Mouse (Mus musculus) MEL (cell line): ENCODE data around the gene Ankrd53. TPM values are rescaled to one million over a fixed set of nuclear protein-coding genes. Genes with fewer than 3 reads are reported as not detected.
A peak's percentile ranks its signal among the peaks of the same experiment; 100 is the strongest.

ENCODE experiments used
- DNase-seq: peaks from one replicate; pipeline ENCODE4 v3.0.0; 2011; ENCODE audit warnings: low read depth, low spot score
- H3K27ac ChIP-seq: 2 replicates; pipeline ENCODE4 v1.5.1; 2012; ENCODE audit warnings: low read depth, mild to moderate bottlenecking, control low read depth, low read length, moderate library complexity; ENCODE audit not compliant: control insufficient read depth
- H3K27me3 ChIP-seq, 2 experiments: fragments of 150-350 bp in 1 of 2; sonication (generic) in 1 of 2; 2 replicates each; pipeline ENCODE4 v1.6.1; 2012; ENCODE audit warnings: low read length in 2 of 2, mild to moderate bottlenecking in 2 of 2, improper control_type of control experiment in 1 of 2, moderate library complexity in 1 of 2; ENCODE audit not compliant: insufficient read depth in 2 of 2, control insufficient read depth in 1 of 2
- H3K36me3 ChIP-seq, 2 experiments: 2 replicates each; pipeline ENCODE4 v1.6.1; 2012 to 2014; ENCODE audit warnings: low read length in 2 of 2, improper control_type of control experiment in 1 of 2, inconsistent platforms in 1 of 2, mild to moderate bottlenecking in 1 of 2; ENCODE audit not compliant: insufficient read depth in 2 of 2, control insufficient read depth in 1 of 2
- H3K4me1 ChIP-seq, 2 experiments: fragments of 150-350 bp in 1 of 2; sonication (generic) in 1 of 2; 2 replicates each; pipeline ENCODE4 v1.6.1; 2012; ENCODE audit warnings: low read length in 2 of 2, improper control_type of control experiment in 1 of 2, mild to moderate bottlenecking in 1 of 2; ENCODE audit not compliant: insufficient read depth in 2 of 2, control insufficient read depth in 1 of 2
- H3K4me3 ChIP-seq, 2 experiments: fragments of 150-350 bp in 1 of 2; sonication (generic) in 1 of 2; 2 replicates each; pipeline ENCODE4 v1.5.1; 2012; ENCODE audit warnings: low read depth in 2 of 2, low read length in 2 of 2, mild to moderate bottlenecking in 2 of 2, moderate library complexity in 2 of 2, control low read depth in 1 of 2, improper control_type of control experiment in 1 of 2; ENCODE audit not compliant: control insufficient read depth in 1 of 2, insufficient read depth in 1 of 2
- H3K79me2 ChIP-seq: 2 replicates; pipeline ENCODE4 v1.6.1; 2012; ENCODE audit warnings: mild to moderate bottlenecking, low read length, moderate library complexity; ENCODE audit not compliant: control insufficient read depth, poor library complexity, insufficient read depth
- H3K9ac ChIP-seq: 2 replicates; pipeline ENCODE4 v1.6.1; 2012; ENCODE audit warnings: low read depth, mild to moderate bottlenecking, control low read depth, low read length, moderate library complexity; ENCODE audit not compliant: control insufficient read depth, poor library complexity, severe bottlenecking
- H3K9me3 ChIP-seq: fragments of 150-350 bp; sonication (generic); replicated peaks from 2 replicates; pipeline ENCODE4 v1.6.1; 2012; ENCODE audit warnings: mild to moderate bottlenecking, low read length, improper control_type of control experiment, moderate library complexity; ENCODE audit not compliant: insufficient read depth
- CTCF ChIP-seq, 3 experiments: IDR thresholded peaks in 2 of 3; conservative IDR thresholded peaks in 1 of 3; 2 replicates each; pipeline ENCODE4 v1.5.1; 2011 to 2012; ENCODE audit warnings: low read length in 3 of 3, low read depth in 2 of 3, mild to moderate bottlenecking in 2 of 3, improper control_type of control experiment in 1 of 3, inconsistent platforms in 1 of 3, mixed read lengths in 1 of 3, moderate library complexity in 1 of 3; ENCODE audit not compliant: control insufficient read depth in 1 of 3, insufficient read depth in 1 of 3, poor library complexity in 1 of 3, severe bottlenecking in 1 of 3
- NELFE ChIP-seq: IDR thresholded peaks from 2 replicates; pipeline ENCODE4 v1.6.1; 2011; ENCODE audit warnings: low read depth, low read length, improper control_type of control experiment
- polyA plus RNA-seq, 2 experiments: library from polyadenylated mRNA; stranded (reverse) in 1 of 2; unstranded in 1 of 2; fragments of >175 nt in 1 of 2; fragments of >200 nt in 1 of 2; gene quantifications; 2 replicates each; pipeline versions ENCODE4 v1.2.1 to v1.2.4; 2012; ENCODE audit warnings: low replicate concordance in 2 of 2, low read depth in 1 of 2; ENCODE audit not compliant: insufficient read length in 2 of 2, insufficient read depth in 1 of 2, missing spikeins in 1 of 2
- total RNA-seq: library from RNA; depleted of rRNA; stranded (reverse); fragments of 300-350 nt; gene quantifications from 2 replicates; pipeline ENCODE4 v1.2.3, GENCODE M21; 2012; rRNA removed

Ankrd53 gene
- total and polyA plus RNA-seq, 3 experiments, result 0.67 TPM; not detected in 2

DNA sequence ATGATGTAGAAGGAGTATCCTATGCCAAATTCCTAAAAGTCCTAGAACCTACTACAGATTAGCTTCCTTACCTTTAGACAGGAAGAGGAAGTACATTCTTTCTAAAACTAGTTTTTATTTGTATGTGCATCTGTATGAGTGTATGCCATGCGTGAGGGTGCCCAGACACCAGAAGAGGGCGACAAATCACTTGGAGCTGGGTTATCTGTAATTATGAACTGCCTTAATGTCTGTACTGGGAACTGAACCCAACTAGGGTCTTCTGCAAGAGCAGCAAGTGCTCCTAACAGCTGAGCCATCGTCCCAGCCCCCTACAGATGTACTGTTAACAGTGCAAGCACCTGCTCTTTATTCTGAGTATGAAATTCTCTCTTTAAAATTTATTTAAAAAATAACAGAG, 53.4 kb downstream of the Ankrd53 start:
- DNase-seq, result peak; percentile 31
- Histone ChIP-seq H3K9me3 (no peaks in the 10 kb centered on the region), H3K9ac (no peak overlapping the region), H3K36me3 (no peaks in the 10 kb centered on the region; a peak in 1 of 4 replicates), H3K79me2 (no peaks in the 10 kb centered on the region), H3K27me3 (no peaks in the 10 kb centered on the region), H3K27ac (no peak overlapping the region), H3K4me3 (no peak overlapping the region), H3K4me1 (no peaks in the 10 kb centered on the region)
- TF ChIP-seq NELFE (no peak), CTCF (IDR thresholded peaks at IDR 0.05 in 2 of 3, conservative IDR thresholded peaks at IDR 0.05 in 1 of 3; ENCODE audit: control insufficient read depth in 1 of 3, insufficient read depth in 1 of 3, low read depth in 2 of 3, low read length in 3 of 3, poor library complexity in 1 of 3, severe bottlenecking in 1 of 3) (peak; percentile 5 to 27 (median 17); a peak in 1 of 6 replicates)

Other genes starting within 250 kb of the Ankrd53 start
- 0.27 TPM in 1 of 2 replicates, not detected in the other for gene Actg2, start 226.4 kb upstream of the Ankrd53 start, total RNA-seq
- under 1 TPM in 1 of 2 experiments, not detected in 1; 0.07 TPM for gene Actg2, start 226.4 kb upstream of the Ankrd53 start, polyA plus RNA-seq
- gene Stambp, start 189.9 kb upstream of the Ankrd53 start, total RNA-seq, result 4.0 and 4.8 TPM in 2 replicates
- gene Stambp, start 189.9 kb upstream of the Ankrd53 start, polyA plus RNA-seq, result 10 to 100 TPM in 1 of 2 experiments, not detected in 1; 18.3 TPM
- gene Clec4f, start 106.5 kb upstream of the Ankrd53 start, total RNA-seq, result not detected in 2 replicates
- gene Clec4f, start 106.5 kb upstream of the Ankrd53 start, polyA plus RNA-seq, result not detected
- gene Cd207, start 84.8 kb upstream of the Ankrd53 start, total RNA-seq, result not detected in 2 replicates
- not detected for gene Cd207, start 84.8 kb upstream of the Ankrd53 start, polyA plus RNA-seq
- gene Vax2, start 51.4 kb upstream of the Ankrd53 start, total RNA-seq, result 0.39 and 0.46 TPM in 2 replicates
- gene Vax2, start 51.4 kb upstream of the Ankrd53 start, polyA plus RNA-seq, result 1 to 10 TPM in 1 of 2 experiments, not detected in 1; 3.2 TPM
- gene Atp6v1b1, start 19.7 kb upstream of the Ankrd53 start, total RNA-seq, result not detected in 2 replicates
- under 1 TPM in 1 of 2 experiments, not detected in 1; 0.08 TPM for gene Atp6v1b1, start 19.7 kb upstream of the Ankrd53 start, polyA plus RNA-seq
- 51.1 and 56.2 TPM in 2 replicates for gene Tex261, start 13.2 kb downstream of the Ankrd53 start, total RNA-seq
- gene Tex261, start 13.2 kb downstream of the Ankrd53 start, polyA plus RNA-seq, result 100 to 1,000 TPM in 1 of 2 experiments, not detected in 1; 104 TPM
- gene Nagk, start 32.3 kb downstream of the Ankrd53 start, total RNA-seq, result 3.6 and 5.0 TPM in 2 replicates
- 1 to 10 TPM in 1 of 2 experiments, not detected in 1; 6.3 TPM for gene Nagk, start 32.3 kb downstream of the Ankrd53 start, polyA plus RNA-seq
- 16.0 and 21.0 TPM in 2 replicates for gene Paip2b, start 69.1 kb downstream of the Ankrd53 start, total RNA-seq
- 10 to 100 TPM in 1 of 2 experiments, not detected in 1; 18.4 TPM for gene Paip2b, start 69.1 kb downstream of the Ankrd53 start, polyA plus RNA-seq
- 50.1 and 53.0 TPM in 2 replicates for gene Zfp638, start 104.5 kb downstream of the Ankrd53 start, total RNA-seq
- gene Zfp638, start 104.5 kb downstream of the Ankrd53 start, polyA plus RNA-seq, result 10 to 100 TPM; 61.2 to 69.0 TPM
- gene Dysf, start 245.9 kb downstream of the Ankrd53 start, total RNA-seq, result not detected in 2 replicates
- not detected for gene Dysf, start 245.9 kb downstream of the Ankrd53 start, polyA plus RNA-seq